Mouse (Mus musculus) midbrain, embryonic 16.5 days (tissue): ENCODE measurements at regions not wholly inside any gene's neighbourhood (a gene's known extent, or its start where the extent isn't known, plus 50 kb on each side); places are given as distances from the start of the nearest gene placed in this dataset.
"Not testable (repeated sequence)": the region's sequence is repeated elsewhere in the genome, so short reads cannot be mapped to it uniquely, and the experiment has no call there.

Experiments used
- ATAC-seq: fragments of 200-750 bp; cut with Nextera tagmentation; 2 replicates; pipeline ENCODE4 v1.8.0; 2017; ENCODE audit warnings: moderate TSS enrichment
- H3K27ac ChIP-seq: fragments of 300-500 bp; sonication (generic); 2 replicates; pipeline ENCODE4 v1.5.1; 2014; ENCODE audit warnings: mild to moderate bottlenecking, low read length, mixed read lengths
- H3K27me3 ChIP-seq: fragments of 300-500 bp; sonication (generic); 2 replicates; pipeline ENCODE4 v1.6.1; 2014; ENCODE audit warnings: low read depth, low read length, mixed read lengths; ENCODE audit not compliant: control insufficient read depth, insufficient read depth
- H3K36me3 ChIP-seq: fragments of 300-500 bp; sonication (generic); 2 replicates; pipeline ENCODE4 v1.6.1; 2014; ENCODE audit warnings: mild to moderate bottlenecking, low read length, moderate library complexity, mixed read lengths; ENCODE audit not compliant: control insufficient read depth, insufficient read depth
- H3K4me1 ChIP-seq: fragments of 300-500 bp; sonication (generic); 2 replicates; pipeline ENCODE4 v1.6.1; 2014; ENCODE audit warnings: mild to moderate bottlenecking, low read length, mixed read lengths; ENCODE audit not compliant: control insufficient read depth, insufficient read depth
- H3K4me2 ChIP-seq: fragments of 300-500 bp; sonication (generic); 2 replicates; pipeline ENCODE4 v1.6.1; 2014; ENCODE audit warnings: mild to moderate bottlenecking, low read length, mixed read lengths
- H3K4me3 ChIP-seq: fragments of 300-500 bp; sonication (generic); 2 replicates; pipeline ENCODE4 v1.5.1; 2014; ENCODE audit warnings: low read depth, mild to moderate bottlenecking, low read length, moderate library complexity, mixed read lengths
- H3K9ac ChIP-seq: fragments of 300-500 bp; sonication (generic); 2 replicates; pipeline ENCODE4 v1.6.1; 2014; ENCODE audit warnings: low read depth, low read length, mixed read lengths
- H3K9me3 ChIP-seq: fragments of 300-500 bp; sonication (generic); replicated peaks from 2 replicates; pipeline ENCODE4 v1.6.1; 2014; ENCODE audit warnings: mild to moderate bottlenecking, low read length, mixed read lengths; ENCODE audit not compliant: control insufficient read depth, poor library complexity, severe bottlenecking
- WGBS: fragments of 180-500 bp; shearing (Covaris S2); extraction: QIAGEN DNeasy Blood & Tissue Kit; methylation state at CpG from one replicate; pipeline ENCODE4 v1.1.7; 2014; 5-methylcytosine and 5-hydroxymethylcytosine counted together

GRCm38 (mm10) chr17:42956588-42956987 lies 59.8 kb upstream of the Tnfrsf21 start:
- no peak overlapping the region for H3K4me3 ChIP-seq
- no peaks in the 10 kb centered on the region for H3K36me3 ChIP-seq
- H3K9ac ChIP-seq, result no peak overlapping the region
- no peak for ATAC-seq
- 80% methylated on average over 5 of the region's 5 CpGs for WGBS
- H3K9me3 ChIP-seq, result no peaks in the 10 kb centered on the region
- H3K27me3 ChIP-seq, result no peaks in the 10 kb centered on the region
- no peaks in the 10 kb centered on the region for H3K4me1 ChIP-seq
- no peak overlapping the region for H3K27ac ChIP-seq
- H3K4me2 ChIP-seq, result no peak overlapping the region

GRCm38 (mm10) chr17:42954722-42955121 lies 61.6 kb upstream of the Tnfrsf21 start:
- H3K9me3 ChIP-seq, result no peaks in the 10 kb centered on the region
- H3K9ac ChIP-seq, result no peak overlapping the region
- no peaks in the 10 kb centered on the region for H3K36me3 ChIP-seq
- no peaks in the 10 kb centered on the region for H3K4me1 ChIP-seq
- WGBS, result 70% methylated on average over 2 of the region's 2 CpGs
- H3K4me3 ChIP-seq, result no peak overlapping the region
- no peak for ATAC-seq
- H3K4me2 ChIP-seq, result no peak overlapping the region
- H3K27me3 ChIP-seq, result no peaks in the 10 kb centered on the region
- H3K27ac ChIP-seq, result no peak overlapping the region

DNA sequence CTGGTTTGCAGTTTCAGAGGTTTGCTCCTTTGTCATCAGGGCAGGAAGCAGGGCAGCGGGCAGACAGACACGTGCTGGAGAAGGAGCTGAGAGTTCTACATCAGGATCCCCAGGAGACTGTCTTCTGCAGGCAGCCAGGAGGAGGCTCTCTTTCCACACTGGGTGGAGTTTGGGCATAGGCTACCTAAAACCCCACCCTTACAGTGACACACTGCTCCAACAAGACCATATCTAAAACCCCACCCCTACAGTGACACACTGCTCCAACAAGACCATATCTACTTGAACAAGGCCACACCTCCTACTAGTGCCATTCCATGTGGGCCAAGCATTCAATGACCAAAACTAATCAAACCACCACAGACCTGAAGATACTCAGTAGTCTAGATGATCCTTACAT lies 68.0 kb upstream of the Cd2ap start:
- Histone ChIP-seq H3K4me3 (no peak overlapping the region), H3K4me1 (peaks cover 3% of the 10 kb centered on the region; the same call in 1 of the 2 replicates), H3K9ac (no peak overlapping the region), H3K27me3 (no peaks in the 10 kb centered on the region), H3K36me3 (no peaks in the 10 kb centered on the region), H3K4me2 (no peak overlapping the region), H3K27ac (no peak overlapping the region), H3K9me3 (no peaks in the 10 kb centered on the region)
- 79% methylated on average over 2 of the region's 2 CpGs for WGBS
- ATAC-seq, result no peak

- Histone ChIP-seq H3K4me2 (peak overlapping the region; percentile 48), H3K9me3 (no peaks in the 10 kb centered on the region), H3K27me3 (no peaks in the 10 kb centered on the region), H3K9ac (peak overlapping the region; percentile 34; the same call in 1 of the 2 replicates), H3K36me3 (no peaks in the 10 kb centered on the region), H3K4me3 (peak overlapping the region; percentile 18; the same call in 1 of the 2 replicates), H3K27ac (no peak overlapping the region), H3K4me1 (peaks cover 3% of the 10 kb centered on the region; the same call in 1 of the 2 replicates)
- WGBS, result 12% methylated on average over 9 of the region's 9 CpGs
- peak; percentile 83 for ATAC-seq
These were observed 66.8 kb upstream of the Cd2ap start for GRCm38 (mm10) chr17:42943272-42943696.

DNA sequence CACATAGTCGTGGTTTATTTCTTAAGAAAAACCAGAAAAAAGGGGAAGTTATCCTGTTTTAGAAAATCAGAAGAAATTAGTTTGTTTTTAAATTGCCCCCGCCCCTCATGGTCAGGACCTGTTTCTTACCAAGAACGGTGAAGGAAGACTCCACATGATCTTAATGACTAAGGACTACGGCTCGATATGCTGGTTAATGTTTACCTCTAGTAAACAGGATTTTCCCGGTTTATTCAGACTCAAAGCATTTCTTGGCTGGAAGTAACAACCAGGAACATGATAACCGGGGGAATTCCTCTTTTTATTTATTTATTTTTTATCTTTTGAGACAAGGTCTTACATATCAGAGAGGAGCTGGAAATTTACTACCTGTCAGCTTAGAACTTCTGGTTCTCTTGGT lies 63.0 kb upstream of the Cd2ap start:
- no peak overlapping the region for H3K4me3 ChIP-seq
- H3K9ac ChIP-seq, result no peak overlapping the region
- peaks cover 3% of the 10 kb centered on the region; the same call in 1 of the 2 replicates for H3K4me1 ChIP-seq
- H3K4me2 ChIP-seq, result no peak overlapping the region
- no peaks in the 10 kb centered on the region for H3K36me3 ChIP-seq
- ATAC-seq, result no peak
- WGBS, result 88% methylated on average over 7 of the region's 7 CpGs
- no peak overlapping the region for H3K27ac ChIP-seq
- no peaks in the 10 kb centered on the region for H3K9me3 ChIP-seq
- no peaks in the 10 kb centered on the region for H3K27me3 ChIP-seq

DNA sequence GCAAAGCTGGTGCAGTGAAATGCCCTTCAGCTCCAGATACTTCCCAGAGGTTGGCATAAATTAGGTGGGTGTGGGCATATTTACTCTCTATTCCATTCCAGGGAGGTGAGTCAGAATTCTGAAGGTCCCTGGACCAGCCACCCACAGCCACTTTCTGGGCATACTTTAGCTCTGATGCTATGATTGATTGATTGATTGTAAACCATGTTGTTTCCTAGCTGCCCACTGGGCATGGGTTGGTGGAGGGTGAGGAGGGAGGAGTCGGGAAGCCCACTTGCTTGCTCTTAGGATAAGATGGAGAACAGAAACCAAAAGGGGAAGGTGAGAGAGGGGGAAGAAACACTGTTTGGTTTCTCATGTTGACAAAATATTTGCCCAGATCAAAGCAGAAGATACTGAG lies 62.1 kb upstream of the Cd2ap start:
- H3K4me3 ChIP-seq, result no peak overlapping the region
- no peaks in the 10 kb centered on the region for H3K36me3 ChIP-seq
- no peak overlapping the region for H3K4me2 ChIP-seq
- H3K27ac ChIP-seq, result no peak overlapping the region
- H3K9me3 ChIP-seq, result no peaks in the 10 kb centered on the region
- no peaks in the 10 kb centered on the region for H3K27me3 ChIP-seq
- H3K4me1 ChIP-seq, result peaks cover 3% of the 10 kb centered on the region; the same call in 1 of the 2 replicates
- no peak overlapping the region for H3K9ac ChIP-seq
- ATAC-seq, result no peak
- 90% methylated on average over 1 of the region's 1 CpGs for WGBS

GRCm38 (mm10) chr17:42937480-42937879 lies 61.0 kb upstream of the Cd2ap start:
- H3K4me1 ChIP-seq, H3K4me2 ChIP-seq, H3K9me3 ChIP-seq, H3K4me3 ChIP-seq, H3K27me3 ChIP-seq, H3K36me3 ChIP-seq, H3K27ac ChIP-seq, ATAC-seq, H3K9ac ChIP-seq: not testable (repeated sequence)
- WGBS, result 93% methylated on average over 3 of the region's 3 CpGs

- Histone ChIP-seq H3K9me3 (no peaks in the 10 kb centered on the region), H3K4me1 (no peaks in the 10 kb centered on the region), H3K27ac (no peak overlapping the region), H3K9ac (no peak overlapping the region), H3K4me3 (no peak overlapping the region), H3K4me2 (no peak overlapping the region), H3K36me3 (no peaks in the 10 kb centered on the region), H3K27me3 (no peaks in the 10 kb centered on the region)
- WGBS, result 57% methylated on average over 3 of the region's 3 CpGs
- no peak for ATAC-seq
These were observed 57.6 kb upstream of the Cd2ap start for GRCm38 (mm10) chr17:42934068-42934467.

DNA sequence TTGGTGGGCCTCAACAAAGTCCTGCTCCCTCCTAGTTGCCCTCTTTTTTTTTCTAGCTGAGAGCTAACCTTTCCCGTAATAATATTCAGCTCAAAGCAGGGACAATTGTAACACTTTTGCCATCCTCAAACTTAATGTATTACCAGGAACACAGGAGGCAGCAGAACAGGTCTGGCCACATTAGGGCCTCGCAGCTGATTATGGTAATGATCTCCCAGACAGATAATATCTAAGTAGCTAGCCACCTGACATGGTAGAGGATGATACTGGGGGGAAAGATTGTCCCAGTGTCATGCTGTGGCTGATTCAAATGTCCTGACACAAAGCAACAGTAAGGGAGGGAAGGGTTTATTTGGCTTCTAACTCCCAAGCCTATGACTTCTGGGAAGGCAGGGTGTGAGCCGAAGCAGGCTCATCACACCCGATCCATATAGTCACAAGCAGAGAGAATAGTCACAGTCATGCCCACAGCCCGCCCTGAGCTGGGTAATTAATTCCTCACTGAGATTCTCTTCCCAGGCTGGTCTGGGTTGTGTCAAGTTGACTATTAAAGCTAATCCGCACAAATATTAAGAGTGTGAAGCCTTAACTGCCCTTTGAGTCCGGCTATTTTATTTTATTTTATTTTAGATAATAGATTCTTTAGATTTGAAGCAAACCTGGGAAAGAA lies 57.0 kb upstream of the Cd2ap start:
- Histone ChIP-seq H3K36me3 (no peaks in the 10 kb centered on the region), H3K9ac (no peak overlapping the region), H3K9me3 (no peaks in the 10 kb centered on the region), H3K4me1 (no peaks in the 10 kb centered on the region), H3K4me2 (no peak overlapping the region), H3K27ac (no peak overlapping the region), H3K4me3 (no peak overlapping the region), H3K27me3 (no peaks in the 10 kb centered on the region)
- no peak for ATAC-seq
- WGBS, result 72% methylated on average over 7 of the region's 7 CpGs
